In genomic region chr11:44622023-44622731, GRCm38 (mm10) we compare ENCODE assay signal across 7 mouse cellular contexts. TPM values are rescaled to one million over a fixed set of nuclear protein-coding genes. Genes with fewer than 3 reads are reported as not detected.
A peak's percentile ranks its signal among the peaks of the same experiment; 100 is the strongest.
DNase-seq lines count a peak whose midpoint lies in the region; ATAC-seq and TF ChIP-seq lines count a peak whose summit lies in the region.

No protein-coding gene starts in this region.

- TF ChIP-seq RAD21 in CH12.LX (IDR thresholded peaks at IDR 0.05; ENCODE audit: low read depth, low read length) = no peak; the same call in 1 of the 2 replicates

- H3K79me2 ChIP-seq in CH12.LX (replicated peaks; ENCODE audit: control insufficient read depth, extremely low read depth, insufficient read depth, poor library complexity, severe bottlenecking) = peaks cover 60% of the 10 kb centered on the region

- peak overlapping the region; percentile 70 for H3K9ac ChIP-seq in CH12.LX (ENCODE audit: insufficient read depth, low read depth)
- no peak overlapping the region for H3K9ac ChIP-seq in forebrain, embryonic 15.5 days (replicated peaks)

- dilution Hi-C loops in CH12.LX (cut with MboI; ENCODE audit: extremely low pct_ligation_motif_present, extremely low pct_unique_long_range_greater_than_20kb, low sequenced_read_pairs) = no loop called here

- H3K4me1 ChIP-seq in CH12.LX (ENCODE audit: control insufficient read depth in 1 of 2, insufficient read depth in 2 of 2) = peaks cover 0 to 35% of the 10 kb centered on the region in 2 experiments; a peak in 2 of 4 replicates
- peaks cover 27% of the 10 kb centered on the region for H3K4me1 ChIP-seq in forebrain, embryonic 15.5 days

- WGBS in forebrain, embryonic 15.5 days = 20% methylated on average over 11 of the region's 11 CpGs

- no peak for TF ChIP-seq POLR2A in CH12.LX (IDR thresholded peaks at IDR 0.05; ENCODE audit: low read depth, low read length)

- intact Hi-C loops in left cerebral cortex, postnatal 4 days (cut with DNase I) = no loop called here

- in situ Hi-C loops in CH12.LX (cut with MboI; ENCODE audit: low pct_ligation_motif_present, low pct_unique_long_range_greater_than_20kb, low sequenced_read_pairs) = no loop called here

- H3K9me3 ChIP-seq in CH12.LX (replicated peaks; ENCODE audit: low read length) = no peaks in the 10 kb centered on the region
- no peaks in the 10 kb centered on the region for H3K9me3 ChIP-seq in forebrain, embryonic 15.5 days

- DNase-seq in CH12.LX (ENCODE audit: extremely low read depth) (peak; percentile 66), adipocyte (ENCODE audit: low spot score) (peak; percentile 64)
- peak; percentile 64 for DNase-seq in kidney, postnatal 10 days
- DNase-seq in splenic B cell, adult 2 months (ENCODE audit: low read depth, low spot score) = peak; percentile 72
- DNase-seq in left cerebral cortex, postnatal 4 days = no peak
- DNase-seq in frontal cortex, postnatal 10 days (ENCODE audit: low spot score in 2 of 2) = no peak

- no peaks in the 10 kb centered on the region for H3K27me3 ChIP-seq in CH12.LX (replicated peaks)
- peaks cover 54% of the 10 kb centered on the region for H3K27me3 ChIP-seq in forebrain, embryonic 15.5 days
- H3K27me3 ChIP-seq in splenic B cell, adult 2 months (ENCODE audit: control insufficient read depth, insufficient read depth, low read length, poor library complexity, severe bottlenecking) = no peaks in the 10 kb centered on the region

- TF ChIP-seq EP300 in CH12.LX (IDR thresholded peaks at IDR 0.05; ENCODE audit: low read length) = 0 out of 2 replicates have a peak, but pooled peaks have one; percentile 31

- no peak for ATAC-seq in forebrain, embryonic 15.5 days (replicated peaks)

- peaks cover 0 to 22% of the 10 kb centered on the region in 2 experiments for H3K36me3 ChIP-seq in CH12.LX (replicated peaks in 1 of 2; ENCODE audit: control insufficient read depth in 1 of 2, insufficient read depth in 1 of 2, low read length in 1 of 2)
- H3K36me3 ChIP-seq in forebrain, embryonic 15.5 days = no peaks in the 10 kb centered on the region
- peaks cover 14% of the 10 kb centered on the region for H3K36me3 ChIP-seq in splenic B cell, adult 2 months (ENCODE audit: control insufficient read depth, insufficient read depth, low read length, poor library complexity, severe bottlenecking)

- H3K4me2 ChIP-seq in CH12.LX (ENCODE audit: insufficient read depth, low read depth, poor library complexity, severe bottlenecking) = peak overlapping the region; percentile 78
- H3K4me2 ChIP-seq in forebrain, embryonic 15.5 days (replicated peaks) = peak overlapping the region; percentile 4

- TF ChIP-seq CTCF in CH12.LX (conservative IDR thresholded peaks at IDR 0.05 in 1 of 2, IDR thresholded peaks at IDR 0.05 in 1 of 2; ENCODE audit: low read depth in 2 of 2, low read length in 2 of 2) = no peak

- H3K4me3 ChIP-seq in CH12.LX (replicated peaks in 1 of 3; ENCODE audit: low read depth in 2 of 3, low read length in 2 of 3, poor library complexity in 1 of 3) = peak overlapping the region; percentile 36 to 86 (median 67)
- H3K4me3 ChIP-seq in forebrain, embryonic 15.5 days = peak overlapping the region; percentile 1; the same call in 1 of the 2 replicates

- H3K27ac ChIP-seq in CH12.LX (ENCODE audit: insufficient read depth, low read depth) = peak overlapping the region; percentile 54
- H3K27ac ChIP-seq in forebrain, embryonic 15.5 days (replicated peaks) = no peak overlapping the region

TF ChIP-seq in CH12.LX, 34 proteins besides CTCF, POLR2A, EP300 and RAD21:
- TF ChIP-seq HCFC1 (IDR thresholded peaks at IDR 0.05; ENCODE audit: low read depth, low read length) = peak; percentile 59
- 0 out of 2 replicates have a peak, but pooled peaks have one; percentile 22 for TF ChIP-seq NELFE (IDR thresholded peaks at IDR 0.05; ENCODE audit: low read depth, low read length)
- TF ChIP-seq TBP (conservative IDR thresholded peaks at IDR 0.05; ENCODE audit: low read depth, low read length) = no peak
- 0 out of 2 replicates have a peak, but pooled peaks have one; percentile 1 for TF ChIP-seq SMC3 (IDR thresholded peaks at IDR 0.05; ENCODE audit: low read depth, low read length)
- TF ChIP-seq TCF12 (IDR thresholded peaks at IDR 0.05; ENCODE audit: low read depth, low read length) = no peak
- no peak for TF ChIP-seq MAX (IDR thresholded peaks at IDR 0.05; ENCODE audit: low read length)
- peak; percentile 35 for TF ChIP-seq IRF4 (IDR thresholded peaks at IDR 0.05; ENCODE audit: low read depth, low read length)
- TF ChIP-seq SIN3A (IDR thresholded peaks at IDR 0.05; ENCODE audit: low read length) = peak; percentile 80
- TF ChIP-seq NRF1 (IDR thresholded peaks at IDR 0.05; ENCODE audit: low read depth, low read length) = no peak
- peak; percentile 9 for TF ChIP-seq RCOR1 (conservative IDR thresholded peaks at IDR 0.05; ENCODE audit: low read depth, low read length)
- peak; percentile 77; the same call in 1 of the 2 replicates for TF ChIP-seq MAZ (IDR thresholded peaks at IDR 0.05; ENCODE audit: low read depth, low read length)
- peak; percentile 61; the same call in 1 of the 2 replicates for TF ChIP-seq MXI1 (IDR thresholded peaks at IDR 0.05; ENCODE audit: low read depth, low read length)
- 0 out of 2 replicates have a peak, but pooled peaks have one; percentile 23 for TF ChIP-seq KAT2A (IDR thresholded peaks at IDR 0.05; ENCODE audit: insufficient replicate concordance, low read length)
- TF ChIP-seq ZNF384 (IDR thresholded peaks at IDR 0.05; ENCODE audit: low read depth, low read length) = peak; percentile 15; the same call in 1 of the 2 replicates
- TF ChIP-seq ETS1 (conservative IDR thresholded peaks at IDR 0.05; ENCODE audit: low read depth, low read length) = 0 out of 2 replicates have a peak, but pooled peaks have one; percentile 12

RNA-seq across cellular contexts. Expression of gene Ebf1, which starts 5.1 kb away (rescaled TPM):
- 24.9 and 37.8 TPM in 2 replicates for total RNA-seq in CH12.LX (2012; rRNA removed)
- 42.8 and 44.2 TPM in 2 replicates for total RNA-seq in CH12.LX (2014; rRNA removed)
- polyA plus RNA-seq in CH12.LX (2012; ENCODE audit: insufficient read length, low read depth) = 52.5 and 60.7 TPM in 2 replicates
- polyA plus RNA-seq in forebrain, embryonic 15.5 days (2015; fragmentation: Nextera tagmentation; extraction: Ambion mirVana) = 35.6 and 44.7 TPM in 2 replicates
- total RNA-seq in left cerebral cortex, postnatal 4 days (2021) = 1 to 10 TPM; 5.9 to 6.7 TPM

Comparison
In these comparisons a context has a peak if more than half of its experiments do, and no peak if none do; other contexts are left out.
1. DNase-seq: peak in CH12.LX (single experiment), adipocyte (single experiment), kidney, postnatal 10 days (single experiment) and splenic B cell, adult 2 months (single experiment); none in left cerebral cortex, postnatal 4 days (single experiment) and frontal cortex, postnatal 10 days (0 of 2).